Mouse (Mus musculus) lung, postnatal 10 days (tissue): ENCODE measurements at regions not wholly inside any gene's neighbourhood (a gene's known extent, or its start where the extent isn't known, plus 50 kb on each side); places are given as distances from the start of the nearest gene placed in this dataset.

Source experiments
- DNase-seq: peaks from one replicate; pipeline ENCODE4 v3.0.0; 2021

DNA sequence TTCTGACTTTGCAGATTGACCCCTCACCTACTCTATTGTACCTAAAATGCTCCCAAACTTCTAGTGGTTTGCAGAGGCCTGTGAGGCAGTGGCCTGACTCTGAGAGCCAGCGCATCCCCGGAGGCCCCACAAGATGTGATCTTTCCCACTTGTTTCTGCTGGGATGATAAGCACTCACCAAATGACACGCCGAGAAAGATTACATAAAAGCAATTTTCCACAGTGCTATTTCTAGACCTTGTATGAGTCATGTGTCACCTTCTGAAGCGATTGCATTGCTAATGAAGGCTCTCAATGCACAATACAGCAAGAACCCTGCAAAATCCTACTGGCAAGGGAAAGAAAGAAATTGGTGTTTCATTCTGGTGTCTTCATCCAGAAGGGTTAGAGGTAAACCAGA is 97.8 kb upstream of the Cd180 start:
- no peak for DNase-seq

DNA sequence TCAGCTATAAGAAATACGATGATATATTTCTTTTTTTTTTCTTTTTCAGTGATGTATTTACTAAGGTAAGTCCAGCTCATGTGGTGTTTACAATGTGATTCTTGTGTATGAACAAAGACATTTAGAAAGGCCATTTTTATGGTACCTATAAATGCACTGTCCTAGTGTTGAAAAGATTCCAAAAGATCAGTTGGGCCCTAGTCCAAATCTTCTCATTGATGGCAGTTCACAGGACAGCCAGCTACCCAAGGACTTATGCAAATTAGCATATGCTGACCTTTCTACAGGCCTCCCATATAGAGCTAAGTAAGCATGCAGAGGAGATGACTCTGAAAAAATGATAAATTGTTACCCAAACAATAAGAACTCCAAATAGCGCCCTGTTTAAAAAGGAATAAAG is 97.3 kb upstream of the Cd180 start:
- no peak for DNase-seq

DNA sequence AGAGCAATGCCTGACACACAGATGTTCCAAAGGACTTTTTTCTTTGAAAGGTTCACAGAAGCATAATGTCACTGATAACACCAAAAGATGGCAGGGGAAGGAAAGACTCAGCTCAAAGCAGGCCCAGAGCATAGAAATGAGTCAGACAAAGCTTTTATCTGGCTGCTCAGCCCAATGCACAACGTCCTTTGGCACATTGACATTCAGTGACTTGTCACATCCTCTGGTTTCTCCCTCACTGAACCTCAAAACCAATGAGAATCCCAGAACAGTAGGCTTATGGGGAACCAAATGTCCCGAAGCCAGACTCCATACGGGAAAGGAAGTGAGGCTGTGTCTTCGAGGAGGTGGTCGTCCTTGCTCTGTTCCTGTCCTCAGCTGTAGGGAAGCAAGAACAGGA is 95.2 kb upstream of the Cd180 start:
- DNase-seq = no peak

DNA sequence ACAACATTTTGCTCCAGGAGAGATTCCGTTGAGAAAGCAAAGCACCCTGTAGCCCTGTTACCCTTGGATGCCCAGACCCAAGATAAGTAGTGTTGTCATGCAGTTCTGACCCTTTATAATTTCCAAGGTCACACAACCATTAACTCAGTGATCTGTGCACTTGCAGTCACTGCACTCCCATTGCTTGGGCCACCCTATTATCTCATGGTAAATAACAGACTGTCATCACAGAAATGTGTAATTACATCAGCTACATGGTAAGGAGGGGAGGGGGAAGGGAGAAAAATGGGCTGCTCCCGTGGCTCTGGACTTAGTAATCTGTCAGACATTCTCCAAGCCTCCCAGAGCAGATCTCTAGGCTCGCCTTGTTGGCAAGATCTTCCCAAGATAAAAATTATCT is 93.8 kb upstream of the Cd180 start:
- DNase-seq = no peak

DNA sequence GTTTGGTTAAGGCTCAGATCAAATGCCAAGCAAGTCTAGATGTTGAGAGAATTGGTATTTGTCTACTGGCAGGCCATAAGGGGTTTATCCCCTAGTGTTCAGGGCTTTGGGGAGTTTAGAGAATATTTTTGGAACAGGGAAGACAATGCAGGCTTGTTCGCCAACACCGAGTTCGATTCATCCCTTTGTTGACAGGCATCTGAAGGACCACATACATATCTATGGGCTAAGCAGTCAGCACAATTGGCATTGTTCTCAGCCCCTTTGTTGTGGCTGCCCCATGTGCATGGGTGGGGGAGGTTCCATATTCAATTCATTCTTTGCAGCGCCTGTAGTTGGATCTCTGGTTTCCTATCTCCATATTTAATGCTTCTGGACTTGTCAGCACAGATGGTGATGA is 93.3 kb upstream of the Cd180 start:
- DNase-seq = no peak

DNA sequence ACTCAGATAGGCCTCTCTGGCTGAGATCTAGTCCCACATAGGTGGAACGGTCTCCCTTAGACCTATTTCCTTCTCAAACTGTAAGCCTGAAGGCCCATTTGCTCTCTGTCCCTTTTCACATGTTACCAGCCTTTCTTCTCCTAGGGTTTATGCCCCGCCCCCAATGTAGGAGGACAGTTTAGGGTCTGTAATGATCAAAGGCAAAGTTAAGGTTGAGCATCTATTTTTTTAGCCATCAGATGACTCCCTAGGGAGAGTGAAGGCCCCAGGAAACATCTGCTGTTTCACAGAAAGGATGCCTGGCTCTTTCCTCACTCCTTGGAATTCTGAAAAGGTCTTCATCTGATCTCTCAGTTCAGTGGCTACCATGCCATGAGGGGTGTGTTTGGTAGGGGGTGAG is 68.9 kb upstream of the Cd180 start:
- peak; percentile 49 for DNase-seq

DNA sequence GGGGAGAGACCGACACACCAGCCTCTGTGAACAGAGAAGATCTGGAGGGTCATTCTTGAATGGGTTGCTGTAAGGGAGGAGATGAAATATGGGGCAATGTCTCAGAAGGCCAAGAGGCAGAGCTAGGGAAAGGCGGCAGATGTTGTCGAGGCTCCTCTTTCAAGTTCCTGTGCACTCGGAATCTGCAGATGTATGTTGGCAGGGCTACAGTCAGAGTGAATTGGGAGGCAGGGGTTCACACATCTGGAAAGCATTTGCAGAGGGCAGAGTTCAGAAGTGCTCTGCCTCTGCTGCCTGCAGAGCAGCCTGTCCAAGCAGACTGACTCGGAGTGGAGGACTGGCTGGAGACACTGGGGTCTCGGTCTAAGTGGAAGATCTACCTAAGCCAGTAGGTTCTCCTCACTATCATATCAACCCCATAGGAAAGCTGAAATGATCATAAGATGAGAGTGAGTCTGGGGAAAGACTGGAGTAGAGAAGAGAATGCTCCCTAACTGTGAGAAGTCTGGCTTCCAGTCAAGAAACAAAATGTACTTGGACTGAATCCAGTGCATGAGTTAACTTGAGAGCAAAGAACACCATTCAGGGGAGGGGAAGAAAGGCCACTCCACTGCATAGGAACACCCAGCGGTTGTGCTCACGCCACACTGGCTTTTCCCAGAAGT is 68.1 kb upstream of the Cd180 start:
- peak; percentile 94 for DNase-seq

DNA sequence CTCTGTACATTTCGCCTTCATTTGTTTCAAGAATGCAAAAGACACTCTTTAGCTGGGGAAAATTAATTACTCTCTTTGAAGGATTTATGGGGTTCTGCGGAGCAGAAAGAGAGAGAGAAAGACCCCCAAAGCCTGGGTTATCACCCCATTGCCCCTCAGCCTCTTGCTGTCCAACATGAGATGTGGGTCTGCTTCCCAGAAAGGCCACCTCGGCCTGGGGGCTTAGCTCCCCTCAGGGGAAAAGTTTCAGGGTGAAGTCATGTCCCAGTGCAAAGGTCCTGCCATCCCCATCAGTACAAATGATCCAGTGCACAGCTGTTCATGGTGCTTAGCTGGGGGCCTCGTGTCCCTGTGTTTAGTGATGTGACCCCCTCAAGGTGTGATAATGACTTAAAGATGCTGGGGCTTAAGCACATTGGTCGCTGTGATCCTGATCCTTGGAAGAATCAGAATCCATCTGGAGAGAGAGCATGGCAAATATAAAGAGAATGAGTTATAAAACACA is 67.5 kb upstream of the Cd180 start:
- DNase-seq = peak; percentile 10

DNA sequence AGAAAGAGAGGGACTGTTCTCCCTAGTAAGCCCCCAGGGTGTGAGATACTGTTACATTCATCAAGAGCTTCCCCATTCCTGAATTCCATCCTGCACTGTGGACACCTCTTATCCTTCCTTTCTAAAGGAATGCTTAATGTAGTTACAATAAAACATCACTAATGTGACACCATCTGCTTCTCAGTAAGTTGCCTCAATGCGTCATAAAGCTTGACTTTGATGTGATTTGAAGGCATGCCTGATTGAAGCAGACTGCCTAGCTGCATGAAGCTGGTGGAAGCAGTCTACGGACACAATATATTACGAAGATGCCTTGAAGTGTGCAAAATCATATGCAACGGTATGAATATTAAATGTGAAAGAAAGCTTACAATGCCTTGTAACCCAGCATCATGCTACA is 65.6 kb upstream of the Cd180 start:
- DNase-seq = no peak

DNA sequence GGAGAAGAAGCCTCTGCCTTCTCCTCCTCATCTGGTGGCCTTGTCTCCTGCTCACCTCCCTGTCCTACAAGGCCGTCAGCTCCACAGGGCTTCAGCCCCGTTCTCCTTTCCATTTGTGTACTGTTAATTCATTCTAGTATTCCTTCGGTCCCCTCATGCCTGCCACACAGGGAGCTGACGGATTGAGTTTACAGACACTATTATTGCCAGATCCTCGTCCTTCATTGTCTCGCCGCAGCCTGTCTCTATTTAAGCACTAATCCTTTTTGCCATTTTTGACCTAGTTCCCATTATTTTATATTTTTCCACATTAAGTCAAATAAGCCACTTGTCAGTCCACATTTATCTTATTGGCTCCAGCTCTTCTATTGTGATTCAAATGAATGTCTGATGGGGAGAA is 64.2 kb upstream of the Cd180 start:
- no peak for DNase-seq

DNA sequence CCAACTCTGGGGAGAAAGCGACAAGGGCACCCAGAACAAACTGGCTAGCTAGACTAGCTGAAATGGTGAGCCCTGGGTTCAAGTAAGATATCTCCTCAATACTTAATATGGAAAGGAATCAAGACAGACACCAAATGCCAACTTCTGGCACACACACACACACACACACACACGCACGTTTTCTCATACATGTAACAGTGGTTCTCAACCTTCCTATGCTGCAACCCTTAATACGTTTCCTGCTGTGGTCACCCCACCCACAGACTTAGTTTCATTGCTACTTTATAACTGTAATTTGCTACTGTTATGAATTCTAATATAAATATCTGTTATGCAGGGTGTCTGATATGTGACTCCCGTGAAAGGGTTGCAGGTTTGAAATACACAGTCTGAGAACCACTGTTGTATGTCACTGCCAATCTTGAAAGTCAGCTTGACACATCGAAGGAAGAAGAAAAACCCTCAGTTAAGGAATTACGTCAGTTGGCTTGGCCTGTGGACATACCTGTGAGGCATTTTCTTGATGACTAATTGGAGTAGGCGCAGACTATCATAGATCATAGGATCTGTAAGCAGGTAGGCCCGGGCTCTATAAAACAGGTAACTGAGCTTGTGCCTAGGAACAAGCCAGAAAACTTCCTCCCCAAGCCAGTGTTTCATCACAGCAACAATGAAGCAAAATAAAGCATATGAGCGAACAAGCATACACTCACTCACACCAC is 59.0 kb upstream of the Cd180 start:
- no peak for DNase-seq

DNA sequence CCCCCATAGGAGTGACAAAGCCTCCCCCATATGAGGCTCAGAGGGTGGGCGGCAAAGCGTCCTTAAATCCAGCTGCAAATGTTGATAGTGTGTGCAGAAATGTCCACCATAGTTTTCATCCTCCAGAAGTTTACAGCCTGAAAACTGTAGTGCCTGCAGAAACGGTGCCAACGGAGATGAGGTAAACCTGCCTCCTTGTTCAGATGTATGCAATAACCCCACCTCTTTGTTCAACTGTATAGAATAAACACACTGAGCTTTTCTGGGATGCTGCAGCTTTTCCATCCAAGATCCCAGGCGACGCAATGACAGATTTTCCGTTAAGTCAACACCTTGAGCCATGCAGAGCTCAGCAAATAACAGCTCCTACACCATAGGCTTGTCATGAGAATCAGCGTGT is 57.3 kb upstream of the Cd180 start:
- no peak for DNase-seq

DNA sequence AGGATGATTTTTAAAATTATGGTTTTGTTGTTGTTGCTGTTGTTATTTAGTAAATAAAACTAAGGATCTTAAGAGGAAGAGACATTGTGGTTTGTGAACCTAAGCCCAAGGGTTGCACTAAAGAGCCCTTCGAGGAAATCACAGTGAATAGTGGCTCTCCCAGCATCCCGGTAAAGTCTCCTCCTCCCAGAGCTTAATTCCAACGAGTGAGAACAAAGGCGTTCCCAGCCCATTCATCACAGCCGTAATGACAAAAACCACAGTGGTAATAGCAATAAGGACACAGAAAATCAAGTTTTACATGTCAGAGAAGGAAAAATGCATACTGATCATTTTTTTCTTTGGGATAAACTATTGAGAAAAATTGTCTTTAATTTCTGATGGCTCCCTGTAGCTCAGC is 56.3 kb upstream of the Cd180 start:
- no peak for DNase-seq

DNA sequence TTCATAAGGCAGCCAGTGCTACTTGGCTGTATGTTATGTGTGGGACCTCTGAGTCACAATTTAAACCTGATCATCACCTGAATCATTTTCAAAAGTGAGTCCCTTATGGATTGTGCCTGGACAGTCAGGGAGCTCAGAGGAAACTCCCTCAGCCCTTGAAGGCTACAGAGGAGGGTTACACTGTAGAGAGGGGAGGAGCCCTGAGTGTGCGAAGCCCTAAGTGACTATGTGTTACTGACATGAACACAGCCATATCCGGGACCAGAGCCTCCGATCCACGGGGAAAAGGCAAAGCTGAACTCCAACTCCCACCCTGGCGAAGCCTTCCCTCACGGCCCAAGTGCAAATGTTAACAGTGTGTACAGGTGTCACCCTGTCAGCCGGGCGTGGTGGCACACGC is 53.7 kb upstream of the Cd180 start:
- no peak for DNase-seq

DNA sequence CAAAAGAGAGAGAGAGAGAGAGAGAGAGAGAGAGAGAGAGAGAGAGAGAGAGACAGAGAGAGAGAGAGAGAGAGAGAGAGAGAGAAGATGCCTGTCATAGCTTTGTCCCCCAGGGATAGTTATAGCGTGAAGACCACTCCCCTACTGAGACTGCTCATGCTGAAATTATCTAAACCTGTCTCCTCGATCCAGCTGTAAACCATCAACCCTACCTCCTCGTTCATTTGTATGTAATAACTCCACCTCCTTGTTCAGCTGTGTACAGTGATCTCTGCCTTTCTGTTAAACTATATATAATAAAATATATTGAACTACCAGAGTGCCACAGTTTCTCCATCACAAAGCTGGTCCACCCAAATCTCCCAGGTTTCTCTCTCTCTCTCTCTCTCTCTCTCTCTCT is 53.2 kb upstream of the Cd180 start:
- DNase-seq = no peak
